Mouse (Mus musculus) WW6 (cell line): ENCODE measurements around the gene Kif2c.
A peak's percentile ranks its signal among the peaks of the same experiment; 100 is the strongest.

Experiments
- DNase-seq: peaks from one replicate; pipeline ENCODE4 v3.0.0-alpha.2; 2013; ENCODE audit warnings: low read depth, low spot score

Gene Kif2c

GRCm38 (mm10) chr4:117181863-117182758 is at the start of gene Kif2c:
TSS of gene Kif2c (minus strand) at chr4:117182639.
- DNase-seq = peak; percentile 79

GRCm38 (mm10) chr4:117231208-117231607 is 48.8 kb upstream of the Kif2c start:
- DNase-seq = no peak

- no peak for DNase-seq
Observed at GRCm38 (mm10) chr4:117230331-117230730, 47.9 kb upstream of the Kif2c start.

- no peak for DNase-seq
Observed at GRCm38 (mm10) chr4:117229590-117229989, 47.2 kb upstream of the Kif2c start.

- no peak for DNase-seq
Observed at GRCm38 (mm10) chr4:117225250-117225649, 42.8 kb upstream of the Kif2c start.

- DNase-seq = no peak
Observed at GRCm38 (mm10) chr4:117224122-117224521, 41.7 kb upstream of the Kif2c start.

GRCm38 (mm10) chr4:117223001-117223400 is 40.6 kb upstream of the Kif2c start:
- no peak for DNase-seq

GRCm38 (mm10) chr4:117221836-117222235 is 39.4 kb upstream of the Kif2c start:
- DNase-seq = no peak

GRCm38 (mm10) chr4:117220741-117221515 is 38.5 kb upstream of the Kif2c start:
- DNase-seq = no peak

GRCm38 (mm10) chr4:117218517-117219219 is 36.2 kb upstream of the Kif2c start:
- DNase-seq = no peak

- no peak for DNase-seq
Observed at GRCm38 (mm10) chr4:117217029-117217428, 34.6 kb upstream of the Kif2c start.

GRCm38 (mm10) chr4:117214250-117214649 is 31.8 kb upstream of the Kif2c start:
- no peak for DNase-seq

GRCm38 (mm10) chr4:117210147-117211074 is 28.0 kb upstream of the Kif2c start:
- peak; percentile 71 for DNase-seq

GRCm38 (mm10) chr4:117209592-117209991 is 27.2 kb upstream of the Kif2c start:
- DNase-seq = no peak

- DNase-seq = no peak
Observed at GRCm38 (mm10) chr4:117202992-117203354, 20.5 kb upstream of the Kif2c start.

GRCm38 (mm10) chr4:117202046-117202991 is 19.9 kb upstream of the Kif2c start:
- peak; percentile 50 for DNase-seq

- DNase-seq = no peak
Observed at GRCm38 (mm10) chr4:117191804-117192203, 9.4 kb upstream of the Kif2c start.

GRCm38 (mm10) chr4:117190660-117191059 is 8.2 kb upstream of the Kif2c start:
- DNase-seq = no peak

GRCm38 (mm10) chr4:117189856-117190543 is 7.6 kb upstream of the Kif2c start:
- DNase-seq = peak; percentile 57
